Mouse (Mus musculus) megakaryocyte, embryonic 14.5 days (primary cell): ENCODE measurements around the gene Rad51b.

Experiments used
- FLI1 ChIP-seq: IDR thresholded peaks from 2 replicates; pipeline ENCODE4 v1.6.1; 2012; ENCODE audit warnings: low read length, inconsistent platforms, mixed read lengths
- GATA1 ChIP-seq: IDR thresholded peaks from 3 replicates; pipeline ENCODE4 v1.6.1; 2012; ENCODE audit warnings: mixed read lengths, low read length, inconsistent platforms, borderline replicate concordance

GRCm38 (mm10) chr12:79588831-79589230, 291.7 kb downstream of the Rad51b start:
- TF ChIP-seq GATA1 (no peak), FLI1 (no peak)
